Comparison of ENCODE assay signal across 17 mouse cellular contexts in genomic region chr10:4160242-4160785, GRCm38 (mm10).
DNase-seq lines count a peak whose midpoint lies in the region; ATAC-seq and TF ChIP-seq lines count a peak whose summit lies in the region.
"Had no signal": no experiment of that assay in that cellular context is flagged by ENCODE, and none has a peak within 500 bp of the region (broad histone marks: within the 10 kb centered on the region; RNA-seq: fewer than 3 reads in every experiment).

No protein-coding gene starts in this region.

- WGBS in forebrain, embryonic 13.5 days = 74% methylated on average over 13 of the region's 13 CpGs
- WGBS in forebrain, embryonic 12.5 days = 78% methylated on average over 13 of the region's 13 CpGs
- 43% methylated on average over 13 of the region's 13 CpGs for WGBS in intestine, embryonic 14.5 days
- 61% methylated on average over 13 of the region's 13 CpGs for WGBS in intestine, postnatal 0 days
- 78% methylated on average over 13 of the region's 13 CpGs for WGBS in midbrain, embryonic 16.5 days
- 76% methylated on average over 13 of the region's 13 CpGs for WGBS in midbrain, embryonic 15.5 days
- WGBS in midbrain, embryonic 13.5 days = 78% methylated on average over 13 of the region's 13 CpGs

- ATAC-seq in forebrain, embryonic 13.5 days = peak; percentile 44; the same call in 1 of the 2 replicates
- ATAC-seq in forebrain, embryonic 12.5 days (ENCODE audit: low FRiP score) = no peak
- peak; percentile 50; the same call in 1 of the 2 replicates for ATAC-seq in intestine, embryonic 14.5 days (replicated peaks; ENCODE audit: low FRiP score, low TSS enrichment, low read depth)
- no peak for ATAC-seq in intestine, postnatal 0 days
- 0 out of 2 replicates have a peak, but pooled peaks have one; percentile 21 for ATAC-seq in midbrain, embryonic 16.5 days
- no peak for ATAC-seq in midbrain, embryonic 15.5 days (replicated peaks)
- ATAC-seq in midbrain, embryonic 13.5 days = no peak

- no peak for DNase-seq in intestine, embryonic 14.5 days (ENCODE audit: low spot score)
- DNase-seq in right cerebral cortex, adult 2 months (ENCODE audit: low spot score in 2 of 2) = no peak
- DNase-seq: B cell, adult 2 months; cerebellum, adult 9-10 months; right cerebral cortex, adult 18-20 months; thymus, postnatal 36 days had no signal

- H3K27ac ChIP-seq in forebrain, embryonic 13.5 days = peak overlapping the region; percentile 57; the same call in 1 of the 2 replicates
- no peak overlapping the region for H3K27ac ChIP-seq in forebrain, embryonic 12.5 days
- peak overlapping the region; percentile 58 for H3K27ac ChIP-seq in intestine, embryonic 14.5 days (ENCODE audit: low read depth)
- H3K27ac ChIP-seq in intestine, postnatal 0 days (ENCODE audit: low read depth, low read length) = no peak overlapping the region
- no peak overlapping the region for H3K27ac ChIP-seq in midbrain, embryonic 16.5 days (ENCODE audit: low read length)
- no peak overlapping the region for H3K27ac ChIP-seq in midbrain, embryonic 15.5 days
- H3K27ac ChIP-seq in midbrain, embryonic 13.5 days = no peak overlapping the region
- H3K27ac ChIP-seq: embryonic facial prominence, embryonic 15.5 days; liver, embryonic 15.5 days; midbrain, embryonic 12.5 days; neural tube, embryonic 12.5 days had no signal

- no peak overlapping the region for H3K4me2 ChIP-seq in forebrain, embryonic 13.5 days
- H3K4me2 ChIP-seq in forebrain, embryonic 12.5 days = no peak overlapping the region
- H3K4me2 ChIP-seq in intestine, embryonic 14.5 days (ENCODE audit: low read length) = 0 out of 2 replicates have a peak overlapping the region, but pooled peaks have one; percentile 3
- H3K4me2 ChIP-seq in intestine, postnatal 0 days (replicated peaks; ENCODE audit: low read depth) = no peak overlapping the region
- H3K4me2 ChIP-seq in midbrain, embryonic 16.5 days (ENCODE audit: low read length) = no peak overlapping the region
- H3K4me2 ChIP-seq in midbrain, embryonic 15.5 days = no peak overlapping the region
- no peak overlapping the region for H3K4me2 ChIP-seq in midbrain, embryonic 13.5 days (replicated peaks)
- H3K4me2 ChIP-seq: embryonic facial prominence, embryonic 15.5 days; liver, embryonic 15.5 days; midbrain, embryonic 12.5 days; neural tube, embryonic 12.5 days had no signal

- H3K4me1 ChIP-seq in forebrain, embryonic 13.5 days = peaks cover 11% of the 10 kb centered on the region
- peaks cover 5% of the 10 kb centered on the region; the same call in 1 of the 2 replicates for H3K4me1 ChIP-seq in forebrain, embryonic 12.5 days
- H3K4me1 ChIP-seq in intestine, embryonic 14.5 days (replicated peaks; ENCODE audit: control insufficient read depth, insufficient read depth, low read length) = peaks cover 29% of the 10 kb centered on the region
- 0 out of 2 replicates have a peak, but pooled peaks cover 4% of the 10 kb centered on the region for H3K4me1 ChIP-seq in intestine, postnatal 0 days (replicated peaks; ENCODE audit: control insufficient read depth, insufficient read depth, low read length)
- H3K4me1 ChIP-seq in midbrain, embryonic 16.5 days (ENCODE audit: control insufficient read depth, insufficient read depth, low read length) = no peaks in the 10 kb centered on the region
- no peaks in the 10 kb centered on the region for H3K4me1 ChIP-seq in midbrain, embryonic 15.5 days
- no peaks in the 10 kb centered on the region for H3K4me1 ChIP-seq in midbrain, embryonic 13.5 days (replicated peaks)
- H3K4me1 ChIP-seq: midbrain, embryonic 12.5 days had no signal

- no peak overlapping the region for H3K4me3 ChIP-seq in forebrain, embryonic 13.5 days
- no peak overlapping the region for H3K4me3 ChIP-seq in forebrain, embryonic 12.5 days (replicated peaks)
- H3K4me3 ChIP-seq in intestine, embryonic 14.5 days (ENCODE audit: low read depth, low read length) = no peak overlapping the region
- no peak overlapping the region for H3K4me3 ChIP-seq in intestine, postnatal 0 days (ENCODE audit: low read depth, low read length)
- no peak overlapping the region for H3K4me3 ChIP-seq in midbrain, embryonic 16.5 days (ENCODE audit: low read depth, low read length)
- H3K4me3 ChIP-seq in midbrain, embryonic 15.5 days = no peak overlapping the region
- no peak overlapping the region for H3K4me3 ChIP-seq in midbrain, embryonic 13.5 days (replicated peaks)
- H3K4me3 ChIP-seq: embryonic facial prominence, embryonic 15.5 days; liver, embryonic 15.5 days; midbrain, embryonic 12.5 days; neural tube, embryonic 12.5 days had no signal

- no peaks in the 10 kb centered on the region for H3K9me3 ChIP-seq in forebrain, embryonic 13.5 days (replicated peaks)
- no peaks in the 10 kb centered on the region for H3K9me3 ChIP-seq in forebrain, embryonic 12.5 days
- no peaks in the 10 kb centered on the region for H3K9me3 ChIP-seq in intestine, embryonic 14.5 days (ENCODE audit: control insufficient read depth, low read length)
- H3K9me3 ChIP-seq in intestine, postnatal 0 days (ENCODE audit: control insufficient read depth) = no peaks in the 10 kb centered on the region
- H3K9me3 ChIP-seq in midbrain, embryonic 16.5 days (replicated peaks; ENCODE audit: control insufficient read depth, low read length, poor library complexity, severe bottlenecking) = no peaks in the 10 kb centered on the region
- H3K9me3 ChIP-seq in midbrain, embryonic 15.5 days = no peaks in the 10 kb centered on the region
- H3K9me3 ChIP-seq in midbrain, embryonic 13.5 days = no peaks in the 10 kb centered on the region
- H3K9me3 ChIP-seq: embryonic facial prominence, embryonic 15.5 days; G1E; liver, embryonic 15.5 days; midbrain, embryonic 12.5 days; neural tube, embryonic 12.5 days had no signal

- H3K27me3 ChIP-seq in forebrain, embryonic 13.5 days = no peaks in the 10 kb centered on the region
- no peaks in the 10 kb centered on the region for H3K27me3 ChIP-seq in forebrain, embryonic 12.5 days
- no peaks in the 10 kb centered on the region for H3K27me3 ChIP-seq in intestine, embryonic 14.5 days (replicated peaks; ENCODE audit: control insufficient read depth, insufficient read depth, low read length)
- H3K27me3 ChIP-seq in intestine, postnatal 0 days (replicated peaks; ENCODE audit: control insufficient read depth, insufficient read depth, low read length) = no peaks in the 10 kb centered on the region
- no peaks in the 10 kb centered on the region for H3K27me3 ChIP-seq in midbrain, embryonic 16.5 days (ENCODE audit: control insufficient read depth, insufficient read depth, low read depth, low read length)
- H3K27me3 ChIP-seq in midbrain, embryonic 15.5 days (replicated peaks) = no peaks in the 10 kb centered on the region
- H3K27me3 ChIP-seq in midbrain, embryonic 13.5 days = no peaks in the 10 kb centered on the region
- H3K27me3 ChIP-seq: embryonic facial prominence, embryonic 15.5 days; liver, embryonic 15.5 days; midbrain, embryonic 12.5 days; neural tube, embryonic 12.5 days had no signal

- no peak overlapping the region for H3K9ac ChIP-seq in forebrain, embryonic 13.5 days
- no peak overlapping the region for H3K9ac ChIP-seq in forebrain, embryonic 12.5 days
- H3K9ac ChIP-seq in intestine, embryonic 14.5 days (ENCODE audit: low read length) = no peak overlapping the region
- no peak overlapping the region for H3K9ac ChIP-seq in intestine, postnatal 0 days (ENCODE audit: low read depth, low read length)
- no peak overlapping the region for H3K9ac ChIP-seq in midbrain, embryonic 16.5 days (ENCODE audit: low read depth, low read length)
- H3K9ac ChIP-seq in midbrain, embryonic 15.5 days = no peak overlapping the region
- no peak overlapping the region for H3K9ac ChIP-seq in midbrain, embryonic 13.5 days (replicated peaks)
- H3K9ac ChIP-seq: embryonic facial prominence, embryonic 15.5 days; liver, embryonic 15.5 days; midbrain, embryonic 12.5 days; neural tube, embryonic 12.5 days had no signal

- no peak for TF ChIP-seq CTCF in intestine, postnatal 0 days (IDR thresholded peaks at IDR 0.05; ENCODE audit: low read depth)

- H3K36me3 ChIP-seq in forebrain, embryonic 13.5 days (ENCODE audit: poor library complexity, severe bottlenecking) = no peaks in the 10 kb centered on the region
- 0 out of 2 replicates have a peak, but pooled peaks cover 2% of the 10 kb centered on the region for H3K36me3 ChIP-seq in forebrain, embryonic 12.5 days (replicated peaks)
- H3K36me3 ChIP-seq in intestine, embryonic 14.5 days (ENCODE audit: control insufficient read depth, insufficient read depth, low read length) = no peaks in the 10 kb centered on the region
- no peaks in the 10 kb centered on the region for H3K36me3 ChIP-seq in intestine, postnatal 0 days (ENCODE audit: control insufficient read depth, insufficient read depth)
- no peaks in the 10 kb centered on the region for H3K36me3 ChIP-seq in midbrain, embryonic 16.5 days (ENCODE audit: control insufficient read depth, insufficient read depth, low read length)
- no peaks in the 10 kb centered on the region for H3K36me3 ChIP-seq in midbrain, embryonic 15.5 days (replicated peaks)
- no peaks in the 10 kb centered on the region for H3K36me3 ChIP-seq in midbrain, embryonic 13.5 days
- H3K36me3 ChIP-seq: embryonic facial prominence, embryonic 15.5 days; midbrain, embryonic 12.5 days; neural tube, embryonic 12.5 days had no signal

Comparison
In these comparisons a context has a peak if more than half of its experiments do, and no peak if none do; other contexts are left out.
1. ATAC-seq: peak in forebrain, embryonic 13.5 days (single experiment), intestine, embryonic 14.5 days (single experiment) and midbrain, embryonic 16.5 days (single experiment); none in forebrain, embryonic 12.5 days (single experiment), intestine, postnatal 0 days (single experiment), midbrain, embryonic 15.5 days (single experiment) and midbrain, embryonic 13.5 days (single experiment).
2. H3K27ac ChIP-seq: peak in forebrain, embryonic 13.5 days (single experiment) and intestine, embryonic 14.5 days (single experiment); none in forebrain, embryonic 12.5 days (single experiment), intestine, postnatal 0 days (single experiment), midbrain, embryonic 16.5 days (single experiment), midbrain, embryonic 15.5 days (single experiment) and midbrain, embryonic 13.5 days (single experiment).